19 mouse cellular contexts compared by ENCODE assay signal in genomic region chr9:111209158-111209699, GRCm38 (mm10).
"Had no signal": no experiment of that assay in that cellular context is flagged by ENCODE, and none has a peak within 500 bp of the region (broad histone marks: within the 10 kb centered on the region; RNA-seq: fewer than 3 reads in every experiment).

No protein-coding gene starts in this region.

- H3K4me1 ChIP-seq: midbrain, embryonic 12.5 days; midbrain, embryonic 15.5 days; neural tube, embryonic 13.5 days; stomach, embryonic 15.5 days had no signal

- H3K27me3 ChIP-seq: limb, embryonic 13.5 days; liver, embryonic 13.5 days; midbrain, embryonic 12.5 days; midbrain, embryonic 15.5 days; neural tube, embryonic 13.5 days; stomach, embryonic 15.5 days had no signal

- DNase-seq: kidney, postnatal 25 days; layer of hippocampus, adult 9-11 months; liver; liver, embryonic 13.5 days; lung, embryonic 14.5 days; right cerebral cortex, postnatal 25 days; spleen, adult 18-20 months; thymus, postnatal 25 days had no signal

- ATAC-seq: lung, postnatal 0 days; midbrain, embryonic 15.5 days had no signal

- H3K4me3 ChIP-seq: layer of hippocampus, adult 2 months; limb, embryonic 10.5 days; limb, embryonic 13.5 days; liver, embryonic 13.5 days; midbrain, embryonic 12.5 days; midbrain, embryonic 15.5 days; myocyte; neural tube, embryonic 13.5 days; stomach, embryonic 15.5 days had no signal

- H3K4me2 ChIP-seq: limb, embryonic 13.5 days; liver, embryonic 13.5 days; lung, embryonic 14.5 days; midbrain, embryonic 12.5 days; midbrain, embryonic 15.5 days; neural tube, embryonic 13.5 days; stomach, embryonic 15.5 days had no signal

- H3K9me3 ChIP-seq: limb, embryonic 10.5 days; limb, embryonic 13.5 days; liver, embryonic 13.5 days; midbrain, embryonic 12.5 days; midbrain, embryonic 15.5 days; neural tube, embryonic 13.5 days; stomach, embryonic 15.5 days had no signal

- H3K27ac ChIP-seq: kidney, postnatal 0 days; layer of hippocampus, adult 2 months; limb, embryonic 10.5 days; limb, embryonic 13.5 days; liver, embryonic 13.5 days; macrophage; midbrain, embryonic 12.5 days; midbrain, embryonic 15.5 days; neural tube, embryonic 13.5 days; stomach, embryonic 15.5 days had no signal

- H3K9ac ChIP-seq: limb, embryonic 13.5 days; liver, embryonic 13.5 days; lung, embryonic 14.5 days; midbrain, embryonic 12.5 days; midbrain, embryonic 15.5 days; neural tube, embryonic 13.5 days; stomach, embryonic 15.5 days had no signal
